Mouse (Mus musculus) spleen, postnatal 4 days (tissue): Measurements from ENCODE around the gene Dscam.

ENCODE experiments used
- DNase-seq, 2 experiments: peaks; one replicate each; pipeline ENCODE4 v3.0.0; 2022; ENCODE audit warnings: low spot score in 2 of 2

Gene Dscam

GRCm38 (mm10) chr16:97170513-97171081, at the start of gene Dscam:
Gene Dscam, minus strand, starts transcription at chr16:97170752.
- no peak for DNase-seq

GRCm38 (mm10) chr16:97219381-97219780, 48.8 kb upstream of the Dscam start:
- DNase-seq: no peak

- no peak for DNase-seq
Measured at GRCm38 (mm10) chr16:97209997-97210396, 39.4 kb upstream of the Dscam start.

GRCm38 (mm10) chr16:97208276-97208675, 37.7 kb upstream of the Dscam start:
- DNase-seq: no peak

- DNase-seq: no peak
Measured at GRCm38 (mm10) chr16:97204090-97204489, 33.5 kb upstream of the Dscam start.

- DNase-seq: no peak
Measured at GRCm38 (mm10) chr16:97203554-97203953, 33.0 kb upstream of the Dscam start.

GRCm38 (mm10) chr16:97194630-97195029, 24.1 kb upstream of the Dscam start:
- no peak for DNase-seq

- DNase-seq: no peak
Measured at GRCm38 (mm10) chr16:97194179-97194578, 23.6 kb upstream of the Dscam start.

GRCm38 (mm10) chr16:97192296-97192695, 21.7 kb upstream of the Dscam start:
- DNase-seq: no peak

- DNase-seq: no peak
Measured at GRCm38 (mm10) chr16:97190604-97191003, 20.1 kb upstream of the Dscam start.

- DNase-seq: no peak
Measured at GRCm38 (mm10) chr16:97171500-97171899, 948 bp upstream of the Dscam start.

- no peak for DNase-seq
Measured at GRCm38 (mm10) chr16:97169901-97170512, 545 bp downstream of the Dscam start.

GRCm38 (mm10) chr16:97168614-97169013, 1.9 kb downstream of the Dscam start:
- no peak for DNase-seq

GRCm38 (mm10) chr16:97168030-97168429, 2.5 kb downstream of the Dscam start:
- DNase-seq: no peak

GRCm38 (mm10) chr16:97166166-97166565, 4.4 kb downstream of the Dscam start:
- DNase-seq: no peak

- DNase-seq: no peak
Measured at GRCm38 (mm10) chr16:97165444-97166121, 5.0 kb downstream of the Dscam start.

- DNase-seq: no peak
Measured at GRCm38 (mm10) chr16:97158279-97158678, 12.3 kb downstream of the Dscam start.

GRCm38 (mm10) chr16:97144544-97145194, 25.9 kb downstream of the Dscam start:
- no peak for DNase-seq

GRCm38 (mm10) chr16:97141943-97142342, 28.6 kb downstream of the Dscam start:
- DNase-seq: no peak

- DNase-seq: no peak
Measured at GRCm38 (mm10) chr16:97135003-97135827, 35.3 kb downstream of the Dscam start.

GRCm38 (mm10) chr16:97127296-97127695, 43.3 kb downstream of the Dscam start:
- no peak for DNase-seq

GRCm38 (mm10) chr16:97110028-97110427, 60.5 kb downstream of the Dscam start:
- no peak for DNase-seq
